Mouse (Mus musculus): ENCODE measurements around the gene Ranbp9. TPM values are rescaled to one million over a fixed set of nuclear protein-coding genes. Genes with fewer than 3 reads are reported as not detected.

The Ranbp9 gene
- polyA plus RNA-seq, 1 experiment from 2014 or later, result 8.2 TPM

- H3K4me3 ChIP-seq (replicated peaks), result no peak overlapping the region
- no peak for ATAC-seq (replicated peaks; ENCODE audit: low FRiP score)
- no peak overlapping the region for H3K27ac ChIP-seq
- H3K9ac ChIP-seq, result no peak overlapping the region
- WGBS, result 42% methylated on average over 12 of the region's 12 CpGs
- H3K4me2 ChIP-seq, result no peak overlapping the region
- H3K27me3 ChIP-seq, result no peaks in the 10 kb centered on the region
- peaks cover 12% of the 10 kb centered on the region for H3K4me1 ChIP-seq
- no peaks in the 10 kb centered on the region for H3K36me3 ChIP-seq
- 0 out of 2 replicates have a peak, but pooled peaks cover 3% of the 10 kb centered on the region for H3K9me3 ChIP-seq (replicated peaks)
Measured at GRCm38 (mm10) chr13:43486501-43487213, 5.6 kb upstream of the Ranbp9 start.

- 89% methylated on average over 5 of the region's 5 CpGs for WGBS
- Histone ChIP-seq H3K27me3 (no peaks in the 10 kb centered on the region), H3K4me3 (replicated peaks) (no peak overlapping the region), H3K36me3 (no peaks in the 10 kb centered on the region), H3K4me1 (peaks cover 12% of the 10 kb centered on the region), H3K27ac (no peak overlapping the region), H3K9ac (no peak overlapping the region), H3K9me3 (replicated peaks) (no peaks in the 10 kb centered on the region), H3K4me2 (no peak overlapping the region)
- no peak for ATAC-seq (replicated peaks; ENCODE audit: low FRiP score)
Measured at GRCm38 (mm10) chr13:43485278-43485976, 4.3 kb upstream of the Ranbp9 start.

- H3K9me3 ChIP-seq (replicated peaks), result no peaks in the 10 kb centered on the region
- H3K4me2 ChIP-seq, result no peak overlapping the region
- H3K4me1 ChIP-seq, result peaks cover 20% of the 10 kb centered on the region
- WGBS, result 85% methylated on average over 9 of the region's 9 CpGs
- H3K27me3 ChIP-seq, result no peaks in the 10 kb centered on the region
- H3K9ac ChIP-seq, result no peak overlapping the region
- no peak overlapping the region for H3K27ac ChIP-seq
- no peak overlapping the region for H3K4me3 ChIP-seq (replicated peaks)
- no peaks in the 10 kb centered on the region for H3K36me3 ChIP-seq
- no peak for ATAC-seq (replicated peaks; ENCODE audit: low FRiP score)
Measured at GRCm38 (mm10) chr13:43482782-43483181, 1.7 kb upstream of the Ranbp9 start.

DNA sequence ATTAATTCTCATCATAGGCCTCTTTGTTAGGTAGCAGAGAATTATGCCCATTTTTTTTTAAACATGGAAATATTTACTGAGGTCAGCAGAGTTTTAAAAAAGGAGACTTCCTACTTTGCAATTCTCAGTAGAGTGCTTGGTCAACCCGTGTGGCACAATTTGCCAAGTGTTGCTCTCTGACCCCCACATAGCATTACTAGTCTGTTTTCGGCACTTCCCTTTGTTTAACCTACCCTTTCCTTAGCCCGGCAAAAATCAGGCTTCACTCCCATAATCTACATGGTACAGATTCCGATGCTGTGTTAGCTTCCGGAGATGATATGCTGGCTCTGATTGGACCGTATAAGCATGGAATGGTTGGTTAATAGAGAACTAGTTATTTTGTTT, 770 bp upstream of the Ranbp9 start:
- H3K27ac ChIP-seq, result peak overlapping the region; percentile 99
- peaks cover 25% of the 10 kb centered on the region for H3K4me1 ChIP-seq
- H3K4me3 ChIP-seq (replicated peaks), result peak overlapping the region; percentile 93
- H3K4me2 ChIP-seq, result peak overlapping the region; percentile 66
- H3K9ac ChIP-seq, result peak overlapping the region; percentile 98; the same call in 1 of the 2 replicates
- H3K27me3 ChIP-seq, result no peaks in the 10 kb centered on the region
- no peaks in the 10 kb centered on the region for H3K9me3 ChIP-seq (replicated peaks)
- no peaks in the 10 kb centered on the region for H3K36me3 ChIP-seq
- 42% methylated on average over 6 of the region's 6 CpGs for WGBS
- no peak for ATAC-seq (replicated peaks; ENCODE audit: low FRiP score)

- H3K27ac ChIP-seq, result peak overlapping the region; percentile 99
- no peaks in the 10 kb centered on the region for H3K9me3 ChIP-seq (replicated peaks)
- H3K4me2 ChIP-seq, result peak overlapping the region; percentile 66
- peak overlapping the region; percentile 93 for H3K4me3 ChIP-seq (replicated peaks)
- H3K4me1 ChIP-seq, result peaks cover 32% of the 10 kb centered on the region
- peak; percentile 24 for ATAC-seq (replicated peaks; ENCODE audit: low FRiP score)
- H3K36me3 ChIP-seq, result no peaks in the 10 kb centered on the region
- no peaks in the 10 kb centered on the region for H3K27me3 ChIP-seq
- H3K9ac ChIP-seq, result peak overlapping the region; percentile 98
- WGBS, result 0% methylated on average over 30 of the region's 67 CpGs
Measured at GRCm38 (mm10) chr13:43480595-43480956, 506 bp downstream of the Ranbp9 start.

DNA sequence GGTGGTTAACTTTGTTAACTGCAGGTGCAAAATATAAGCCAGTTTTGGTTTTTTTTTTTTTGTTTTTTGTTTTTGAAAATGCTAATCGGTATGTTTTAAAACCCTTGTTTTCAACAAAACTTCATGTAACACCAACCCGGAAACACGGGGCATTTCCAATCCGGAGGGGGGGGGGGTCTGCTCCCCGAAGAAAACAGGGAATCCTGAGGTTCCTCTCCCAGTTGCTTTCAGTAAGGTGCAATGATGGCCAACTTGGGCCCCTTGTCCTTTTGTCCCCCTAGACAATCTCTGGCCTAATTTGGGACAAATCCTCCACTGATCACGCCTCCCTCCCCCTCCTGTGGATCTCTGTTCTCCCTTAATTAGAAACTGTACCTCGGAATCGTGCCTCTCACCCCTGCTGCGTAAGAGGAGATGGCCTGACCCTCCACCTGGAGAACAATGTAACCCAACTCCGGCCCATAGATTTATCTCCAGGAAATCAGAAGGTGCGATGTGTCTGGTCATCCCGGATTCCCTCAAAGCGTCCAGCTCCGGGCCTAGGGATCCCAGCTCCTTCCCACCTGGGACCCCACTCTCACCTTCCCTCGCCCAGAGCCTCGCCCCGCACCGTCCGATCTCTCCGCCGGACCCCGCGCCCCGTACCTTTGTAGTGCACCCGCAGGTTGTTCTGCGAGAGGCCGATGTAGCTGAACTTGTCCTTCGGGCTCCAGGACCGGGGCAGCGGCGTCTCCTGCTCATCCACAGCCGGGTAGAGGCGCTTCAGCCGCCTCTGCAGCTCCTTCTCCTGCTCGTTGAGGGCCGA, 1.1 kb downstream of the Ranbp9 start:
- H3K4me1 ChIP-seq, result peaks cover 37% of the 10 kb centered on the region
- H3K36me3 ChIP-seq, result no peaks in the 10 kb centered on the region
- peak overlapping the region; percentile 99 for H3K27ac ChIP-seq
- H3K9me3 ChIP-seq (replicated peaks), result no peaks in the 10 kb centered on the region
- H3K4me3 ChIP-seq (replicated peaks), result peak overlapping the region; percentile 93
- peak; percentile 26; the same call in 1 of the 2 replicates for ATAC-seq (replicated peaks; ENCODE audit: low FRiP score)
- peak overlapping the region; percentile 66 for H3K4me2 ChIP-seq
- WGBS, result under 1% methylated on average over 35 of the region's 36 CpGs
- H3K27me3 ChIP-seq, result no peaks in the 10 kb centered on the region
- peak overlapping the region; percentile 98 for H3K9ac ChIP-seq

GRCm38 (mm10) chr13:43479024-43479705, 1.9 kb downstream of the Ranbp9 start:
- peak overlapping the region; percentile 66 for H3K4me2 ChIP-seq
- peak overlapping the region; percentile 98 for H3K9ac ChIP-seq
- H3K27me3 ChIP-seq, result no peaks in the 10 kb centered on the region
- peaks cover 44% of the 10 kb centered on the region for H3K4me1 ChIP-seq
- H3K4me3 ChIP-seq (replicated peaks), result peak overlapping the region; percentile 93
- peak overlapping the region; percentile 99 for H3K27ac ChIP-seq
- 12% methylated on average over 6 of the region's 6 CpGs for WGBS
- H3K9me3 ChIP-seq (replicated peaks), result no peaks in the 10 kb centered on the region
- no peak for ATAC-seq (replicated peaks; ENCODE audit: low FRiP score)
- H3K36me3 ChIP-seq, result no peaks in the 10 kb centered on the region

DNA sequence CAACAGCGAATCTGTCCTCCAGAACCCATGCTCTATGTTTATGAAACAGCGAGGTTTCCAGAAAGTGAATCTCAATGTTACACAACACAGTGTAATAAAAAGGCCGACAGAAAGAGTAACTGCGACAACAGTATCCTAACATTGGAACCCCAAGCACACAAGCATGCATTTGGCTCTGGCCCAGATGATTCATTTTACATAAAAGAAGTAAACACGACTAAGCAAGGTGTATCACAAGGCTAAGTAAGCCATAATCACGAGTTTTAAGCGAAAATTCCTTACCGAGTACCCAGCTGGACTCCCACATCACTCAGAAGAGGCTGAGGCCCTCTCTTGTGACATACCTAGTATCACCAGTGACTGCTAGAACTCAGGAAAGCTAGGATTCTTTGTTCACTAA, 2.5 kb downstream of the Ranbp9 start:
- Histone ChIP-seq H3K9me3 (replicated peaks) (no peaks in the 10 kb centered on the region), H3K27me3 (no peaks in the 10 kb centered on the region), H3K27ac (no peak overlapping the region), H3K4me3 (replicated peaks) (peak overlapping the region; percentile 93), H3K4me2 (peak overlapping the region; percentile 66), H3K36me3 (no peaks in the 10 kb centered on the region), H3K4me1 (peaks cover 50% of the 10 kb centered on the region), H3K9ac (peak overlapping the region; percentile 5; the same call in 1 of the 2 replicates)
- no peak for ATAC-seq (replicated peaks; ENCODE audit: low FRiP score)
- 14% methylated on average over 8 of the region's 8 CpGs for WGBS

- no peak overlapping the region for H3K27ac ChIP-seq
Measured at GRCm38 (mm10) chr13:43477098-43477697, 3.9 kb downstream of the Ranbp9 start.

DNA sequence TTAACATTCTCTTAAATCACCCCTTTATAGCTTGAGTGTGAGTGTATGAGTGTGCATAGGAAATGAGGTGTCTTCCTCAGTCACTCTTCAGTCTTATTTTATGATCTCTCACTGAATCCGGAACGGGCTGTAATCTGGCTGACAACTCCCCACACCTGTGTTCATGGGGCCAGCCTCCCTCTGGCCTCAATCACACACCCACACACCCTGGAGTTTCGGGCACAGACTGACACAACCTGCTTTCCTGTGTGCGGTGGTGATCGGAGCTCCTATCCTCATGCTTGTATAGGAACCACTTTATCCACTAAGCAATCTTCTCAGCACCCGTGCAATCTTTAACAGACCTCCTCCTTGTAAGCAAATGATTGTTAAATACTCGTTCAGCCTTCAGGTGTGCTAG, 4.9 kb downstream of the Ranbp9 start:
- Histone ChIP-seq H3K4me2 (0 out of 2 replicates have a peak overlapping the region, but pooled peaks have one; percentile 1), H3K9ac (no peak overlapping the region), H3K36me3 (no peaks in the 10 kb centered on the region), H3K4me3 (replicated peaks) (no peak overlapping the region), H3K4me1 (peaks cover 50% of the 10 kb centered on the region), H3K9me3 (replicated peaks) (no peaks in the 10 kb centered on the region), H3K27me3 (no peaks in the 10 kb centered on the region), H3K27ac (no peak overlapping the region)
- ATAC-seq (replicated peaks; ENCODE audit: low FRiP score), result no peak
- WGBS, result 47% methylated on average over 7 of the region's 7 CpGs

More at GRCm38 (mm10) chr13:43477098-43477697, 3.9 kb downstream of the Ranbp9 start:
- Histone ChIP-seq H3K36me3 (no peaks in the 10 kb centered on the region), H3K4me1 (peaks cover 56% of the 10 kb centered on the region), H3K9me3 (replicated peaks) (no peaks in the 10 kb centered on the region), H3K4me2 (no peak overlapping the region), H3K27me3 (no peaks in the 10 kb centered on the region), H3K9ac (no peak overlapping the region), H3K4me3 (replicated peaks) (no peak overlapping the region)
- WGBS, result 87% methylated on average over 3 of the region's 3 CpGs
- no peak for ATAC-seq (replicated peaks; ENCODE audit: low FRiP score)

- no peak overlapping the region for H3K9ac ChIP-seq
- H3K27me3 ChIP-seq, result no peaks in the 10 kb centered on the region
- H3K9me3 ChIP-seq (replicated peaks), result no peaks in the 10 kb centered on the region
- H3K4me2 ChIP-seq, result no peak overlapping the region
- H3K4me3 ChIP-seq (replicated peaks), result no peak overlapping the region
- no peak for ATAC-seq (replicated peaks; ENCODE audit: low FRiP score)
- WGBS, result 78% methylated on average over 5 of the region's 5 CpGs
- peaks cover 8% of the 10 kb centered on the region; the same call in 1 of the 2 replicates for H3K36me3 ChIP-seq
- H3K4me1 ChIP-seq, result peaks cover 50% of the 10 kb centered on the region
- H3K27ac ChIP-seq, result no peak overlapping the region
Measured at GRCm38 (mm10) chr13:43474722-43475121, 6.4 kb downstream of the Ranbp9 start.
